Mouse (Mus musculus) spleen, adult 10 weeks (tissue): ENCODE measurements around the gene Epha3. TPM values are rescaled to one million over a fixed set of nuclear protein-coding genes. Genes with fewer than 3 reads are reported as not detected.

Source experiments
- polyA plus RNA-seq: library from polyadenylated mRNA; stranded (reverse); fragments of 350-450 nt; fragmentation: Illumina TruSeq; extraction: RNeasy Lipid Tissue Mini Kit (QIAGEN cat#74804); gene quantifications from one replicate; pipeline ENCODE4 v1.2.3, GENCODE M21; 2015; ENCODE audit warnings: low replicate concordance; ENCODE audit not compliant: insufficient read depth

Epha3 gene
- 3.3 TPM for polyA plus RNA-seq

GRCm38 (mm10) chr16:63863913-63864330, at the start of gene Epha3:
TSS of gene Epha3 (minus strand) at chr16:63864175.

